Mouse (Mus musculus): ENCODE measurements around the gene Zfr2.
A peak's percentile ranks its signal among the peaks of the same experiment; 100 is the strongest.

Gene Zfr2

GRCm38 (mm10) chr10:81232580-81233225 lies at the start of gene Zfr2:
TSS of gene Zfr2 (plus strand) at chr10:81233155.
- DNase-seq, result peak; percentile 91

DNA sequence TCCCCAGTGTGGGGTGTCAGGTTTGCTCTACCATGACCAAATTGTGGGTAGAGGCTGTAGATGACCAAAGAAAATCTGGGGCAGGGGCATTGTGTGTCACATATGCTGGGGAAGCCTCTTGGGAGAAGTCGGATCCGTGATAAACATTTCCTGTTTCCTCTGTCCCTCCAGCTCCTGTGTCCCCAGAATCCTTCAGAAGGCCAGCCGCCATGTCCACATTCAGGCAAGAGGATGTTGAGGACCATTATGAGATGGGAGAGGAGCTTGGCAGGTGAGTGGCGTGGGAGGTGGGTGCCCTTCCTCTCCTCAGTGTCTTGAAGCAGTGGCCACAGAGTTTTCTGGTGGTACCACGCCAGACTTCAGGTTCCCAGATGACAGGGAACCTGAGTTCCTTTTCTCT lies 49.1 kb upstream of the Zfr2 start, which contains the start of gene 4930442H23Rik:
TSS of gene 4930442H23Rik (minus strand) at position 45 of the 400 bp plus-strand sequence.
- DNase-seq, result no peak

GRCm38 (mm10) chr10:81184765-81185164 lies 48.2 kb upstream of the Zfr2 start:
- no peak for DNase-seq

- DNase-seq, result no peak
These were observed 45.8 kb upstream of the Zfr2 start for GRCm38 (mm10) chr10:81187161-81187560.

DNA sequence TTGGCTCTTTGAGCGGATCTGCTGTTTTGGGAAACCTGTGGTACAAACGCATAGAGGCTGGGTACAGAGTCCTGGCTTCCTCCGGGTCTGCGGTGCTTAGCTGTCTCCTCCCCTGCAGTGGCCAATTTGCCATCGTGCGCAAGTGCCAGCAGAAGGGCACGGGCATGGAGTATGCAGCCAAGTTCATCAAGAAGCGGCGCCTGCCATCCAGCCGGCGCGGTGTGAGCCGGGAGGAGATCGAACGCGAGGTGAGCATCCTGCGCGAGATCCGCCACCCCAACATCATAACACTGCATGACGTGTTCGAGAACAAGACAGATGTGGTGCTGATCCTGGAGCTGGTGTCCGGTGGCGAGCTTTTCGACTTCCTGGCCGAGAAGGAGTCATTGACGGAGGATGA lies 43.1 kb upstream of the Zfr2 start:
- DNase-seq, result no peak

DNA sequence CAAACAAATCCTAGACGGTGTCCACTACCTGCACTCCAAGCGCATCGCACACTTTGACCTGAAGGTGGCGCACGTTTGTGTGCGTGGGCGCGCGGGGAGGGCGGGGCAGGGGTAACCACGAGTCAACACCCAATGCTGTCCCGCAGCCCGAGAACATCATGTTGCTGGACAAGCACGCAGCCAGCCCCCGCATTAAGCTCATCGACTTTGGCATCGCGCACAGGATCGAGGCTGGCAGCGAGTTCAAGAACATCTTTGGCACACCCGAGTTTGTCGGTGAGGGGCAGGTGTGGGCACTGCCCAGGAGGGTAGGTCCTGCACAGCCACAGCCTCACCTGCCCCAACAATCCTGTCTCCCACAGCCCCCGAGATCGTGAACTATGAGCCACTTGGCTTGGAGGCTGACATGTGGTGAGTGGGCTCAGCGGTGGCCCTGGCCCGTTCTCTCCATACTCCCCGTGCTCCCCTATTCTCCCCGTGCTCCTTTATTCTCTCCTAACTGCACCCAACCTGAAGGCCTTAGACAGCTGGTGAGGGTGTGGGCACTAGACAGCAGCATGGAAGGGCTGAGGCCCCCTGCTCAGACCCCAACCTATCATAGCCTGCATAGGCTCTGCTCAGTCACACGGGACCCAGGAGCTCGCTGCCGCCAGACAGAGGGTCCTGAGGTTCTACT lies 42.6 kb upstream of the Zfr2 start:
- no peak for DNase-seq

DNA sequence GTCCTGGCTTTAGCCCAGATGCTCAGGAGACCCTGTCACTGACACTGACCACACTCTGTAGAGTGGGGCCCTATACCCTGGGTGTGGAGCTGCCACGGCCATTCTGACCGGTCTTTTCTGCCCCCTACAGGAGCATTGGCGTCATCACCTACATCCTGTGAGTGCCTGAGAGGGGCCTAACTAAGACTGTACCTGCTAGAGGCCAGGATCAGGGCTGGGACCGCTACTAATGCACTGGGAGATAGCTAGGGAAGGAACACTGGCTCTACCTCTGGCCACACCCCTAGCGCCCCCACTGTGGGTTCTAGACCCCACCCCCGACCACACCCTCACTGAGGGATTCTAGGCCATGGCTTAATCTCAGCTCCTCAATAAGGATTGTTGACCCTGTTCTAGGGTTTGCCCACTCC lies 42.0 kb upstream of the Zfr2 start:
- DNase-seq, result no peak

GRCm38 (mm10) chr10:81191342-81191982 lies 41.5 kb upstream of the Zfr2 start:
- no peak for DNase-seq

DNA sequence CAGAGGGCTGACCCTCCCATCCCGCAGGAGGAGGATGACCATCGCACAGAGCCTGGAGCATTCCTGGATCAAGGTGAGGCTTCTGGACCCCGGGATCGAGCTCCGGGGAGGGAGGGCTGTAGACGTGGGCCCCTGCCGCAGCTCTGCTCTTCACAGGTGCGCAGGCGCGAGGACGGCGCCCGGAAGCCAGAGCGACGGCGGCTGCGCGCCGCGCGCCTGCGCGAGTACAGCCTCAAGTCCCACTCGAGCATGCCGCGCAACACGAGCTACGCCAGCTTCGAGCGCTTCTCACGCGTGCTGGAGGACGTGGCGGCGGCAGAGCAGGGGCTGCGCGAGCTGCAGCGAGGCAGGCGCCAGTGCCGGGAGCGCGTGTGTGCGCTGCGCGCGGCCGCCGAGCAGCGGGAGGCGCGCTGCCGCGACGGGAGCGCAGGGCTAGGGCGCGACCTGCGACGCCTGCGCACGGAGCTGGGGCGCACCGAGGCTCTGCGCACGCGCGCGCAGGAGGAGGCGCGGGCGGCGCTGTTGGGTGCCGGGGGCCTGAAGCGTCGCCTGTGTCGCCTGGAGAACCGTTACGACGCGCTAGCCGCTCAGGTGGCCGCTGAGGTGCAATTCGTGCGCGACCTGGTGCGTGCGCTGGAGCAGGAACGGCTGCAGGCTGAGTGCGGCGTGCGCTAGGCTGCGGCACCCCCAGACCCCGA lies 40.5 kb upstream of the Zfr2 start:
- DNase-seq, result peak; percentile 83

- DNase-seq, result no peak
These were observed 39.9 kb upstream of the Zfr2 start for GRCm38 (mm10) chr10:81192968-81193501.

DNA sequence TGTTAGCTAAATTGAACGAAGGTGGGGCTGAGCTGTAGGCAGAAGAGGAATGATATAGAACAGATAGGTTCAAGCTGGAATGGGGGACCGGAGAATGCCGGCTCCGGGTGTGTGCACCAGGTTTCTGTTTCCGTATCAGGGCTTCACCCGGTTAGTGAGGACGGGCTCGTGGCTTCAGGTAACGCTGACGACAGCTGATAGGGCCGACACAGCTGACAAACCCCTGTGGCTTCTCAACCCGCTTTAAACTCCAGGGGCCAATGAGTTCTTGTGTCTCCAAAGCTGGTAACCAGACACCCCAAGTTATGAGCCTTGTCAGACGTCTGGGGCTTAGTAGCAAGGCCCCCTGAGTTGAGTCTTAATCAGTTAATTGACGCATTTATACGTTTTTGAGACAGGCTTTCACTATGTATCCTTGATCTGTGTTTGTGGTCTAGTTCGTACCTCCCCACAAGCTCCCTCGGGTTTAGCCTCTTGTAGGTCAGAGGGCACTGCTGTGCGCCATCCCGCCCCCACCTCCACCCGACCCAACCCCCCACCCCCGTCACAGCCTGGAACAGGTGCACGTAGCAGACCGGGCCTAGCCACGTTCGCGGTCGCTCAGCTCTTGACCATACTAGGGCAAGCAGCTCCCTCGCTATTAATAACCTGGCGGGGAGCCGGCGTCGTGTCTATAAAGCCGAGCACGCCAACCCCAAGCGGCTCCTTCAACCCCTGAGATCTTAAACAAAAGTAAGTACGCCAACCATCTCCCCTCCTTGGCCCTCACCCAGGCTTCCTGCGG lies 38.8 kb upstream of the Zfr2 start:
- DNase-seq, result no peak

DNA sequence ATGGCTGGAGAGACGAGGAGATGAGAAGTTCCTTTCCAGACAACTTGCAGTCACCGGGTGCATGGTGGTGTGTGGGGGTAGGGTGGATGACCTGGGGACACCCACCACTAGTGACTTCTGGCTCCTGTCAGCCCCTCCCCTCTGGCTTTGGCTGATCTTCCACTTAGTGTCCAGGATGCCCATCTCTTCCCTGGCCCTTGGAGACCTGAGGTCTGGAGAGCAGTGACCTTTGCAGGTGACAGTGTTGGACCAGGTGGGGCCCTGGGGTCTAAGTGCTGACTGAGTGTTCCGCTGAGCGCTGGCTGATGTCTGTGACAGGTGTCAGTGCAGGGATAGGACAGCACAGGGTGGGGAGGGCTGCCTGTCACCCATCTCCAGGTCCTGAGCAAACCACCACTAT lies 37.7 kb upstream of the Zfr2 start:
- no peak for DNase-seq

DNA sequence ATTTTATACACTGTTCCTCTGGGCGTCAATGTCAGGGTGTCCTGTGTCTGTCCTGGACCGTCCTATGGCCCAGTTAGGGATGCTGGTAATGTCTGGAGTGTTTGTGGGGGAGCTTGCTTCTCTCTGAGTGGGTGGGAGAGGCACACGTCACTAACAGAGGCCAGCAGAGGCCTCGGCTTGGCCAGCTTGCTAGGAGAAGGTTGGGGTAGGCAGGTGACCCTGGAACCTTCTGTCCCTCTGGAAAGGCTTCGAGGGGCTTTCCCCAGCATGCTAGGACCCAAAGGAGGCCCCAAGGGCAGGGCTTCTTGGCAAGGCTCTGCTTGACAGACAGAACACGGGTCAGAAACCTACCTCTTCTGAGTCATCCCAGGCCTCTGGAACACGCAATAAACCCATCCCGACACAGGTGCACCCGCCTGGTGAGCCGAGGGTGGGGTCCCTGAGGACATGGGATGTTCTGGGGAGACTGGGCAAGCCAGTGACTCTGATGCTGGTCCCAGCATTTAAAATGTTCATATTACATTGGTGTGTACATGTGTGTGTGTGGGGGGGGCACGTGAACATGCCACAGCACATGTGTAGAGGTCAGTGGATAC lies 36.4 kb upstream of the Zfr2 start:
- DNase-seq, result no peak

GRCm38 (mm10) chr10:81197305-81197704 lies 35.6 kb upstream of the Zfr2 start:
- no peak for DNase-seq

GRCm38 (mm10) chr10:81198230-81198629 lies 34.7 kb upstream of the Zfr2 start:
- peak; percentile 78 for DNase-seq

DNA sequence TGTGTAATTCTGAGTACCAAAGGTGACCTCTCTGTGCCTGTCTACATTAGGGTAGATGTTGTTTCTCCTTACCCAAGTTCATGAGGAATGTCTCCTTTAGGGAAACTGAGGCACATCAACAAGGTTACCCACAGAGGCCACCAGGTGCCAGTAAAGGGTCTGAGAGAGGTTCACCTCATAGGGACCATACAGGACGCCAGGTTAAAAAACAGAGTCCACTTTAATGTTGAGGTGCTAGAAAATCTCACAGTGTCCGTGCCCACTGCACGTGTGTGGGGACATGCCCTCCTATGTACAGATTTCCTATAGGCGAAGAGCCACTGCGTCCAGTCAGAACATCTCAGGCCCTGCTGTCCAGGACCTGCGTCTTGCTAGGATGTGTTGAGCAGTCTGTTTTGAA lies 34.0 kb upstream of the Zfr2 start:
- no peak for DNase-seq

- no peak for DNase-seq
These were observed 32.8 kb upstream of the Zfr2 start for GRCm38 (mm10) chr10:81200141-81200540.

DNA sequence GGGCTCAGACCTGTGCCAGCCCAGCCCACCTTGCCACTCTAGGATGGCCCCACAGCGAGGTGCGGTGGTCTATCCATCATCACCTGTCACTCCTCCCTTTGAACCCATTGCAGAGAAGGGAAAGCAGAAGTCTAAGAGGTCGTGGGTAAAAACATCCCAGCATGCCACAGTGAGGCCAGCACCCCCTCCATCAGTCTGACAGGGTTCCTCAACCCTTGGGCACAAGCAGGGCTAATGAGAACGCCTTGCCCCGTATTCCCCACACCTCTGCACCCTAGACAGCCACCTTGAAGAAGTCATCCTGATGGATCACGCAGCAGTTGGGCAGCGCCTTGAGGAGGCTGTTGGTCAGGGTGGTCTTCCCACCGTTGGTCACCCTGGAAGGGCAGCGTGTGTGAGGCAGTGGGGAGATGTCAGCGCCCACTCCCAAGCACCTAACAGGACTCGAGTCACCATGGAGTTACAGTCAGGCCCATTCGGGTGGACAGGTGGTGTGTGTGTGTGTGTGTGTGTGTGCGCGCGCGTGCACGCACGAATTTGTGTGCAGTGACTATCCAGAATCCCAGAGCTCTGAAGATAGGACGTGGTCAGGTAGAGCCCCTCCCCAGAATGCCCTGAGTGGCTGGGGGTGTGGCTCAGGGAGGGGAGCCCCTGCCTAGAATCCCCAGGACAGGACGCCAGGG lies 32.2 kb upstream of the Zfr2 start:
- DNase-seq, result no peak

GRCm38 (mm10) chr10:81201807-81202758 lies 30.9 kb upstream of the Zfr2 start, which contains the start of gene Nmrk2:
TSS of gene Nmrk2 (minus strand) at chr10:81202051.
- DNase-seq, result no peak

All from lung, postnatal 14 days (tissue).